Mouse (Mus musculus) MEL (cell line): ENCODE measurements around the gene Dclk3. TPM values are rescaled to one million over a fixed set of nuclear protein-coding genes. Genes with fewer than 3 reads are reported as not detected.

Experiments used
- DNase-seq: peaks from one replicate; pipeline ENCODE4 v3.0.0; 2011; ENCODE audit warnings: low read depth, low spot score
- H3K27ac ChIP-seq: 2 replicates; pipeline ENCODE4 v1.5.1; 2012; ENCODE audit warnings: low read depth, mild to moderate bottlenecking, control low read depth, low read length, moderate library complexity; ENCODE audit not compliant: control insufficient read depth
- H3K27me3 ChIP-seq, 2 experiments: fragments of 150-350 bp in 1 of 2; sonication (generic) in 1 of 2; 2 replicates each; pipeline ENCODE4 v1.6.1; 2012; ENCODE audit warnings: low read length in 2 of 2, mild to moderate bottlenecking in 2 of 2, improper control_type of control experiment in 1 of 2, moderate library complexity in 1 of 2; ENCODE audit not compliant: insufficient read depth in 2 of 2, control insufficient read depth in 1 of 2
- H3K36me3 ChIP-seq, 2 experiments: 2 replicates each; pipeline ENCODE4 v1.6.1; 2012 to 2014; ENCODE audit warnings: low read length in 2 of 2, improper control_type of control experiment in 1 of 2, inconsistent platforms in 1 of 2, mild to moderate bottlenecking in 1 of 2; ENCODE audit not compliant: insufficient read depth in 2 of 2, control insufficient read depth in 1 of 2
- H3K4me1 ChIP-seq, 2 experiments: fragments of 150-350 bp in 1 of 2; sonication (generic) in 1 of 2; 2 replicates each; pipeline ENCODE4 v1.6.1; 2012; ENCODE audit warnings: low read length in 2 of 2, improper control_type of control experiment in 1 of 2, mild to moderate bottlenecking in 1 of 2; ENCODE audit not compliant: insufficient read depth in 2 of 2, control insufficient read depth in 1 of 2
- H3K4me3 ChIP-seq, 2 experiments: fragments of 150-350 bp in 1 of 2; sonication (generic) in 1 of 2; 2 replicates each; pipeline ENCODE4 v1.5.1; 2012; ENCODE audit warnings: low read depth in 2 of 2, low read length in 2 of 2, mild to moderate bottlenecking in 2 of 2, moderate library complexity in 2 of 2, control low read depth in 1 of 2, improper control_type of control experiment in 1 of 2; ENCODE audit not compliant: control insufficient read depth in 1 of 2, insufficient read depth in 1 of 2
- H3K79me2 ChIP-seq: 2 replicates; pipeline ENCODE4 v1.6.1; 2012; ENCODE audit warnings: mild to moderate bottlenecking, low read length, moderate library complexity; ENCODE audit not compliant: control insufficient read depth, poor library complexity, insufficient read depth
- H3K9ac ChIP-seq: 2 replicates; pipeline ENCODE4 v1.6.1; 2012; ENCODE audit warnings: low read depth, mild to moderate bottlenecking, control low read depth, low read length, moderate library complexity; ENCODE audit not compliant: control insufficient read depth, poor library complexity, severe bottlenecking
- H3K9me3 ChIP-seq: fragments of 150-350 bp; sonication (generic); replicated peaks from 2 replicates; pipeline ENCODE4 v1.6.1; 2012; ENCODE audit warnings: mild to moderate bottlenecking, low read length, improper control_type of control experiment, moderate library complexity; ENCODE audit not compliant: insufficient read depth
- BHLHE40 ChIP-seq: IDR thresholded peaks from 2 replicates; pipeline ENCODE4 v1.6.1; 2012; ENCODE audit warnings: low read depth, mild to moderate bottlenecking, inconsistent platforms, low read length, improper control_type of control experiment, borderline replicate concordance
- CHD1 ChIP-seq: IDR thresholded peaks from 2 replicates; pipeline ENCODE4 v1.6.1; 2012; ENCODE audit warnings: low read depth, mild to moderate bottlenecking, inconsistent platforms, low read length, improper control_type of control experiment
- E2F4 ChIP-seq: IDR thresholded peaks from 2 replicates; pipeline ENCODE4 v1.6.1; 2011; ENCODE audit warnings: low read depth, low read length, improper control_type of control experiment, borderline replicate concordance
- GATA1 ChIP-seq: IDR thresholded peaks from 2 replicates; pipeline ENCODE4 v1.6.1; 2011; ENCODE audit warnings: low read depth, low read length, improper control_type of control experiment
- HCFC1 ChIP-seq: IDR thresholded peaks from 2 replicates; pipeline ENCODE4 v1.6.1; 2012; ENCODE audit warnings: low read depth, mild to moderate bottlenecking, inconsistent platforms, low read length, improper control_type of control experiment, moderate library complexity
- JUND ChIP-seq: IDR thresholded peaks from 2 replicates; pipeline ENCODE4 v1.6.1; 2011; ENCODE audit warnings: low read depth, mild to moderate bottlenecking, improper control_type of control experiment, low read length
- KAT2A ChIP-seq: conservative IDR thresholded peaks from 2 replicates; pipeline ENCODE4 v1.6.1; 2012; ENCODE audit warnings: low read depth, low read length, improper control_type of control experiment, inconsistent platforms
- MEF2A ChIP-seq: IDR thresholded peaks from 2 replicates; pipeline ENCODE4 v1.6.1; 2014; ENCODE audit warnings: low read depth, mild to moderate bottlenecking, inconsistent platforms, low read length, improper control_type of control experiment; ENCODE audit not compliant: poor library complexity, insufficient replicate concordance, severe bottlenecking; ENCODE audit errors: extremely low read depth
- MYC ChIP-seq: IDR thresholded peaks from 2 replicates; pipeline ENCODE4 v1.6.1; 2011; ENCODE audit warnings: low read depth, mild to moderate bottlenecking, low read length, improper control_type of control experiment, moderate library complexity
- POLR2AphosphoS5 ChIP-seq: IDR thresholded peaks from 2 replicates; pipeline ENCODE4 v1.6.1; 2012; ENCODE audit warnings: low read depth, borderline replicate concordance, mild to moderate bottlenecking, inconsistent platforms, low read length, moderate library complexity, mixed read lengths
- SIN3A ChIP-seq: IDR thresholded peaks from 2 replicates; pipeline ENCODE4 v1.6.1; 2012; ENCODE audit warnings: low read length, improper control_type of control experiment, inconsistent platforms
- TBP ChIP-seq: IDR thresholded peaks from 2 replicates; pipeline ENCODE4 v1.8.0; 2011; ENCODE audit warnings: low read depth, low read length, improper control_type of control experiment
- USF1 ChIP-seq: IDR thresholded peaks from 2 replicates; pipeline ENCODE4 v1.6.1; 2014; ENCODE audit warnings: low read depth, mild to moderate bottlenecking, inconsistent platforms, low read length, improper control_type of control experiment, moderate library complexity
- USF2 ChIP-seq, 2 experiments: IDR thresholded peaks; 2 replicates each; pipeline ENCODE4 v1.6.1; 2011 to 2012; ENCODE audit warnings: improper control_type of control experiment in 2 of 2, low read length in 2 of 2, borderline replicate concordance in 1 of 2, inconsistent platforms in 1 of 2, low read depth in 1 of 2, mild to moderate bottlenecking in 1 of 2; ENCODE audit not compliant: insufficient read depth in 1 of 2
- ZC3H11A ChIP-seq: IDR thresholded peaks from 2 replicates; pipeline ENCODE4 v1.6.1; 2012; ENCODE audit warnings: low read depth, mild to moderate bottlenecking, inconsistent platforms, low read length, improper control_type of control experiment
- ZKSCAN1 ChIP-seq: IDR thresholded peaks from 2 replicates; pipeline ENCODE4 v1.6.1; 2012; ENCODE audit warnings: low read depth, mild to moderate bottlenecking, inconsistent platforms, low read length, improper control_type of control experiment, moderate library complexity
- ZMIZ1 ChIP-seq: IDR thresholded peaks from 2 replicates; pipeline ENCODE4 v1.6.1; 2012; ENCODE audit warnings: low read depth, mild to moderate bottlenecking, inconsistent platforms, low read length, improper control_type of control experiment, moderate library complexity
- ZNF384 ChIP-seq: IDR thresholded peaks from 2 replicates; pipeline ENCODE4 v1.6.1; 2012; ENCODE audit warnings: low read depth, mild to moderate bottlenecking, inconsistent platforms, low read length, improper control_type of control experiment
- polyA plus RNA-seq, 2 experiments: library from polyadenylated mRNA; stranded (reverse) in 1 of 2; unstranded in 1 of 2; fragments of >175 nt in 1 of 2; fragments of >200 nt in 1 of 2; gene quantifications; 2 replicates each; pipeline versions ENCODE4 v1.2.1 to v1.2.4; 2012; ENCODE audit warnings: low replicate concordance in 2 of 2, low read depth in 1 of 2; ENCODE audit not compliant: insufficient read length in 2 of 2, insufficient read depth in 1 of 2, missing spikeins in 1 of 2
- total RNA-seq: library from RNA; depleted of rRNA; stranded (reverse); fragments of 300-350 nt; gene quantifications from 2 replicates; pipeline ENCODE4 v1.2.3, GENCODE M21; 2012

Gene Dclk3
- total and polyA plus RNA-seq, 3 experiments: not detected

DNA sequence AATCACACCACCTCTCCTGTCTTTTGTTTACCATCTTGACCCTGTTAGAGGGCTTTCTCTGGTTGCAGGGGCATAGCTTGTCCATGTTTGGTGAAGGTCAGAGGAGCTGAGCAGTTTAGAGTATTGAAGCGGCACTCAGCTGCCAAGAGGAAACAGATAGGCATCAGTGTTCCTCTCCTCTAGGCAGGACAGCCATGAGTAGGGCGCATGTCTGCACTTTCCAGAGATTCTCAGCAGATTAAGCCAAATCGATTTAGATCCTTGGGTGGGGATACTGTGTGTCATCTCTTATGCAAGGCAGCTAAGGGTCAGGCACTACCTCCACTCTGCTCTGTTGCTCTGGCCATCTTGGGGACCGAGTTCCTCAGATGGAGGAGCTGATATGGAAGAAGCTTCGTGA lies 11.0 kb downstream of the Dclk3 start:
- H3K9me3 ChIP-seq: no peaks in the 10 kb centered on the region
- no peaks in the 10 kb centered on the region for H3K4me1 ChIP-seq
- H3K9ac ChIP-seq: no peak overlapping the region
- no peak overlapping the region for H3K4me3 ChIP-seq
- H3K36me3 ChIP-seq: no peaks in the 10 kb centered on the region
- H3K79me2 ChIP-seq: no peaks in the 10 kb centered on the region
- no peak for TF ChIP-seq ZNF384
- no peak for TF ChIP-seq HCFC1
- TF ChIP-seq GATA1: no peak
- TF ChIP-seq SIN3A: no peak
- no peak for TF ChIP-seq ZC3H11A
- H3K27ac ChIP-seq: no peak overlapping the region
- no peak for DNase-seq
- no peaks in the 10 kb centered on the region for H3K27me3 ChIP-seq

GRCm38 (mm10) chr9:111450853-111451404 lies 12.0 kb downstream of the Dclk3 start:
- TF ChIP-seq CHD1: no peak
- TF ChIP-seq E2F4: no peak
- TF ChIP-seq BHLHE40: no peak
- TF ChIP-seq USF2 (IDR thresholded peaks at IDR 0.05; ENCODE audit: borderline replicate concordance in 1 of 2, insufficient read depth in 1 of 2, low read depth in 1 of 2, low read length in 2 of 2): no peak
- TF ChIP-seq JUND: no peak
- no peak for TF ChIP-seq GATA1
- TF ChIP-seq SIN3A: no peak
- no peak for TF ChIP-seq POLR2AphosphoS5
- no peak for TF ChIP-seq ZMIZ1
- no peak for TF ChIP-seq KAT2A
- TF ChIP-seq USF1: no peak
- TF ChIP-seq TBP: no peak
- no peak for TF ChIP-seq ZKSCAN1
- TF ChIP-seq MEF2A: no peak
- TF ChIP-seq MYC: no peak
- TF ChIP-seq, all 39 proteins: peak for 0
- no peak overlapping the region for H3K4me3 ChIP-seq
- H3K27ac ChIP-seq: no peak overlapping the region
- H3K27me3 ChIP-seq: no peaks in the 10 kb centered on the region
- DNase-seq: no peak
- no peaks in the 10 kb centered on the region for H3K9me3 ChIP-seq
- no peaks in the 10 kb centered on the region for H3K4me1 ChIP-seq
- H3K79me2 ChIP-seq: no peaks in the 10 kb centered on the region
- no peak overlapping the region for H3K9ac ChIP-seq
- no peaks in the 10 kb centered on the region for H3K36me3 ChIP-seq
